Mouse (Mus musculus) midbrain, postnatal 0 days (tissue): ENCODE results near the gene Heatr5a. TPM values are rescaled to one million over a fixed set of nuclear protein-coding genes. Genes with fewer than 3 reads are reported as not detected.

Experiments used
- ATAC-seq: fragments of 200-750 bp; cut with Nextera tagmentation; 2 replicates; pipeline ENCODE4 v1.8.0; 2017; ENCODE audit warnings: moderate number of reproducible peaks, mild to moderate bottlenecking, moderate TSS enrichment, moderate library complexity; ENCODE audit not compliant: low FRiP score
- DNase-seq: peaks from one replicate; pipeline ENCODE4 v3.0.0-alpha.2; 2015; ENCODE audit warnings: low spot score
- H3K27ac ChIP-seq: fragments of 300-500 bp; sonication (generic); 2 replicates; pipeline ENCODE4 v1.5.1; 2014; ENCODE audit warnings: low read depth, mild to moderate bottlenecking, low read length, mixed read lengths
- H3K27me3 ChIP-seq: fragments of 300-500 bp; sonication (generic); 2 replicates; pipeline ENCODE4 v1.6.1; 2014; ENCODE audit warnings: low read length, control low read depth, mixed read lengths; ENCODE audit not compliant: insufficient read depth
- H3K36me3 ChIP-seq: fragments of 300-500 bp; sonication (generic); 2 replicates; pipeline ENCODE4 v1.6.1; 2014; ENCODE audit warnings: low read length, control low read depth, mixed read lengths; ENCODE audit not compliant: insufficient read depth
- H3K4me1 ChIP-seq: fragments of 300-500 bp; sonication (generic); 2 replicates; pipeline ENCODE4 v1.6.1; 2014; ENCODE audit warnings: mild to moderate bottlenecking, control low read depth, antibody characterized with exemption, low read length, mixed read lengths; ENCODE audit not compliant: insufficient read depth
- H3K4me2 ChIP-seq: fragments of 300-500 bp; sonication (generic); 2 replicates; pipeline ENCODE4 v1.6.1; 2014; ENCODE audit warnings: low read depth, mild to moderate bottlenecking, low read length, mixed read lengths; ENCODE audit not compliant: poor library complexity, severe bottlenecking
- H3K4me3 ChIP-seq: fragments of 300-500 bp; sonication (generic); 2 replicates; pipeline ENCODE4 v1.5.1; 2014; ENCODE audit warnings: low read depth, mild to moderate bottlenecking, low read length, moderate library complexity
- H3K9ac ChIP-seq: fragments of 300-500 bp; sonication (generic); replicated peaks from 2 replicates; pipeline ENCODE4 v1.6.1; 2014; ENCODE audit warnings: mild to moderate bottlenecking, low read length, moderate library complexity, mixed read lengths; ENCODE audit not compliant: poor library complexity, severe bottlenecking
- H3K9me3 ChIP-seq: fragments of 300-500 bp; sonication (generic); 2 replicates; pipeline ENCODE4 v1.6.1; 2016; ENCODE audit warnings: low read length, control low read depth
- CTCF ChIP-seq: IDR thresholded peaks from 2 replicates; pipeline ENCODE4 v1.5.1; 2016; ENCODE audit warnings: antibody characterized with exemption, mild to moderate bottlenecking
- WGBS: fragments of 180-500 bp; shearing (Covaris S2); extraction: QIAGEN DNeasy Blood & Tissue Kit; methylation state at CpG from one replicate; pipeline ENCODE4 v1.1.7; 2014; 5-methylcytosine and 5-hydroxymethylcytosine counted together
- polyA plus RNA-seq: library from polyadenylated mRNA; unstranded; fragments of >200 nt; fragmentation: Nextera tagmentation; extraction: Ambion mirVana; gene quantifications from 2 replicates; pipeline ENCODE4 v1.2.1, GENCODE M21; 2015
- total RNA-seq: library from RNA; depleted of rRNA; stranded (reverse); fragments of >200 nt; gene quantifications from 2 replicates; pipeline ENCODE4 v1.2.3, GENCODE M21; 2014

Heatr5a gene
- total and polyA plus RNA-seq, 2 experiments from 2014 or later = 3.3 to 25.3 TPM

GRCm38 (mm10) chr12:51907543-51907942, 63.6 kb downstream of the Heatr5a start:
- no peak for ATAC-seq
- no peak overlapping the region for H3K9ac ChIP-seq
- no peak for TF ChIP-seq CTCF

GRCm38 (mm10) chr12:51900551-51900950, 70.6 kb downstream of the Heatr5a start:
- Histone ChIP-seq H3K4me1 (no peaks in the 10 kb centered on the region), H3K27me3 (no peaks in the 10 kb centered on the region), H3K4me2 (no peak overlapping the region), H3K4me3 (no peak overlapping the region), H3K9me3 (no peaks in the 10 kb centered on the region), H3K36me3 (peaks cover 18% of the 10 kb centered on the region), H3K9ac (no peak overlapping the region), H3K27ac (no peak overlapping the region)
- DNase-seq = peak; percentile 75
- TF ChIP-seq CTCF = no peak
- no peak for ATAC-seq
- 84% methylated on average over 7 of the region's 7 CpGs for WGBS

More at GRCm38 (mm10) chr12:51907543-51907942, 63.6 kb downstream of the Heatr5a start:
- WGBS = 82% methylated on average over 3 of the region's 3 CpGs
- H3K4me1 ChIP-seq = no peaks in the 10 kb centered on the region
- H3K4me2 ChIP-seq = no peak overlapping the region
- no peak overlapping the region for H3K4me3 ChIP-seq
- H3K27ac ChIP-seq = no peak overlapping the region
- DNase-seq = no peak
- H3K9me3 ChIP-seq = no peaks in the 10 kb centered on the region
- peaks cover 10% of the 10 kb centered on the region; the same call in 1 of the 2 replicates for H3K36me3 ChIP-seq
- no peaks in the 10 kb centered on the region for H3K27me3 ChIP-seq

- Histone ChIP-seq H3K4me3 (no peak overlapping the region), H3K9ac (no peak overlapping the region), H3K4me1 (no peaks in the 10 kb centered on the region), H3K27me3 (no peaks in the 10 kb centered on the region), H3K27ac (no peak overlapping the region), H3K4me2 (no peak overlapping the region), H3K9me3 (no peaks in the 10 kb centered on the region), H3K36me3 (peaks cover 13% of the 10 kb centered on the region)
- no peak for TF ChIP-seq CTCF
- WGBS = 82% methylated on average over 4 of the region's 4 CpGs
- ATAC-seq (no peak), DNase-seq (no peak)
Observed at GRCm38 (mm10) chr12:51896901-51897300, 74.2 kb downstream of the Heatr5a start.

- Histone ChIP-seq H3K9ac (no peak overlapping the region), H3K36me3 (peaks cover 29% of the 10 kb centered on the region), H3K27me3 (no peaks in the 10 kb centered on the region), H3K27ac (no peak overlapping the region), H3K4me1 (no peaks in the 10 kb centered on the region), H3K4me3 (no peak overlapping the region), H3K4me2 (no peak overlapping the region), H3K9me3 (no peaks in the 10 kb centered on the region)
- TF ChIP-seq CTCF = no peak
- WGBS = 90% methylated on average over 12 of the region's 12 CpGs
- DNase-seq (no peak), ATAC-seq (no peak)
Observed at GRCm38 (mm10) chr12:51888609-51889008, 82.5 kb downstream of the Heatr5a start.

- no peak for TF ChIP-seq CTCF
- Histone ChIP-seq H3K9me3 (no peaks in the 10 kb centered on the region), H3K4me3 (no peak overlapping the region), H3K36me3 (peaks cover 33% of the 10 kb centered on the region), H3K9ac (no peak overlapping the region), H3K4me1 (no peaks in the 10 kb centered on the region), H3K4me2 (no peak overlapping the region), H3K27me3 (no peaks in the 10 kb centered on the region), H3K27ac (no peak overlapping the region)
- WGBS = 87% methylated on average over 11 of the region's 11 CpGs
- ATAC-seq = no peak
- no peak for DNase-seq
Observed at GRCm38 (mm10) chr12:51887301-51888290, 83.5 kb downstream of the Heatr5a start.

- Histone ChIP-seq H3K9me3 (no peaks in the 10 kb centered on the region), H3K27ac (no peak overlapping the region), H3K4me3 (no peak overlapping the region), H3K27me3 (no peaks in the 10 kb centered on the region), H3K4me2 (no peak overlapping the region), H3K4me1 (no peaks in the 10 kb centered on the region), H3K36me3 (peaks cover 30% of the 10 kb centered on the region), H3K9ac (no peak overlapping the region)
- ATAC-seq (no peak), DNase-seq (no peak)
- TF ChIP-seq CTCF = no peak
- WGBS = 94% methylated on average over 6 of the region's 6 CpGs
Observed at GRCm38 (mm10) chr12:51886369-51886768, 84.8 kb downstream of the Heatr5a start.
